Mouse (Mus musculus) small intestine, adult 2 months (tissue): ENCODE measurements around the gene Mllt6.
"Not testable (repeated sequence)": the region's sequence is repeated elsewhere in the genome, so short reads cannot be mapped to it uniquely, and the experiment has no call there.

ENCODE experiments used
- CTCF ChIP-seq: fragments of 200-500 bp; IDR thresholded peaks from 2 replicates; pipeline ENCODE4 v1.5.1; 2012; ENCODE audit warnings: low read depth, mild to moderate bottlenecking, control low read depth, inconsistent platforms, low read length, moderate library complexity, mixed read lengths; ENCODE audit not compliant: insufficient replicate concordance, insufficient read length; ENCODE audit errors: extremely low read depth
- POLR2A ChIP-seq: fragments of 200-500 bp; IDR thresholded peaks from 2 replicates; pipeline ENCODE4 v1.6.1; 2012; ENCODE audit warnings: low read depth, mild to moderate bottlenecking, control low read depth, inconsistent platforms, low read length, moderate library complexity

GRCm38 (mm10) chr11:97657967-97658366, 5.2 kb upstream of the Mllt6 start:
- not testable (repeated sequence) for TF ChIP-seq CTCF, POLR2A
